Mouse (Mus musculus): ENCODE measurements around the gene Syt1. TPM values are rescaled to one million over a fixed set of nuclear protein-coding genes. Genes with fewer than 3 reads are reported as not detected.

The Syt1 gene
- polyA plus RNA-seq, 2 experiments from 2014 or later: not detected

GRCm38 (mm10) chr10:108506917-108507316 is 503.9 kb downstream of the Syt1 start:
- ATAC-seq: no peak

- no peak for ATAC-seq
These were observed 505.9 kb downstream of the Syt1 start for GRCm38 (mm10) chr10:108504925-108505324.

DNA sequence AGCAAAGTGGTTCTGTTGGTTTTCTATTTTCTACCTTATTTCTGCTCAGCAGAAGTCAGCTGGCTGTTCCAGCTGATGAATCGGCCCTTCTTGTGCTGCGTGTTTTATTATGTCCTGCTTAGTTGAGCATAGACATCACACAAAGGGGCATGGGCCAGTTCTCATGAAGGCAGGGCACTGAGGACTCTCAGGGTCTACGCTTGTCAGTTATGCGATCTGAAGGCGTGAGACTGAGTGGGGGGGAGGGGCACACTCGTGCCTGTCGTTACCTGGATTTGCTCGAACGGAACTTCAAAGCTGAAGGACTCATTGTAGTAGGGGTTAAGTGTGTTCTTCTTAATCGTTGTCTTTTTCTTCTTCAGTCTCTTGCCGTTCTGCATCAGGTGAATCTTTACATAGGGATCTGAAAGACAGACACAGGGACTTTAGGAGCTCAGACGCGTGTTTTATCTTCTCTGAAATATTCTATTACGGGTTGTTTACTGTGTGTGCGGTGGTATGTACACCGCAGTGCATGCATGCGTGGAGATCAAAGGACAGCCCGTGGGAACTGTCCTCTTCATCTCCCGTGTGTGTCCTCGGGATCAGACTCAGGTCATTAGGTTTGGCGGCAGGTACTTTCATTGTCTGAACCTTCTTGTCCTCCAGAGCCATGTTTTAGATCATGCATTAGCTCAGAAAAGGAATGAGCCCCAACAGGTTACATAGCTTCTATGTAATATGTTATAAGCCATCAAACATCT is 506.5 kb downstream of the Syt1 start:
- ATAC-seq: no peak

- no peak for ATAC-seq
These were observed 520.6 kb downstream of the Syt1 start for GRCm38 (mm10) chr10:108490231-108490630.

DNA sequence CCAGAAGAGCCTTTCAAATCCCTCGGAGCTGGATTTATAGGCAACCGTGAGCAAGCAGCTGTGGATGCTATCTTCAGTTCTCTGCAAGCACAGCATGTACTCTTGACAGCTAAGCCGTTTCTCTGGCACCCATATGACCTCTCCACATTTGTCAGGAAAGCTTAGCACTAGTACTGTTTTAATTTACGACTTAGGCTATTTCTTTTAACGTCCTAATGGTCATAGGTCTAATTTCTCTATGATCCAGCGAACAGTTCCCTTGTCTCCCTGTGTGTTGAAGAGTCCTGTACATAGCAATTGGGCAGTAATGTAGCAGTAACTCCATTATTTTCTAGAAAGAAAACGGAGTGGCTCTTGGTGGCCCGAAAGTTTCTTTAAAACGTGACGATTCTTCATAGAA is 526.8 kb downstream of the Syt1 start:
- ATAC-seq: no peak

- ATAC-seq: no peak
These were observed 530.5 kb downstream of the Syt1 start for GRCm38 (mm10) chr10:108480146-108480850.

DNA sequence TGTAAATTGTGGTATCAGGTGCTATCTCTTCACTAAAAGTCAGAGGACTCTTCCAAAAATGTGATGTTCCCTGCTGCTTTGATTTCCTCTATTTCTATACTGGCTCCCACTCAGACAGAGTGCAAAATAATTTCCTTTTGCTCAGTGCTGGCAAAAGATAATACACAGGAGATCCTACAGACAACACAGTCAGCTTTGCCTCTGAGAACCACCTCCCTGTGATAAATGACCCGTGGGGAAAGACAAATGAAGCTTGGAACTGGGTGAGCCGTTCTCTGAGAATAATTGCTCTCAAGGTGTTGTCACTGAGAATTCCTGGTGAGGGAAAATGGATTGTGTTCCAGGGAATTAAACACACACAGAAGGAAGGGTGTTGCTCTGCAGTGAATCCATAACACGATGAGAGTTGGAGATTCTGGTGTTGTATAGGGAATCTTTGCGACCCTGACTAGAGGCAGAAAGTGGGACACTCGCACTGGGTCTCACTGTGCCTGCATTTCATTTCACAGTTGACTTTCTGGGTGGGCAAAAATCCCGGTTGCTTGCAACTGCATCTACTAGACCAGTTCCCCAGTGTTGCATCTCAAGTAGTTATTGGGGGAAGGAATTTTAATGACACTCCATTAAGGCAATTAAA is 540.3 kb downstream of the Syt1 start:
- ATAC-seq: no peak

GRCm38 (mm10) chr10:108466539-108466938 is 544.2 kb downstream of the Syt1 start:
- ATAC-seq: no peak

DNA sequence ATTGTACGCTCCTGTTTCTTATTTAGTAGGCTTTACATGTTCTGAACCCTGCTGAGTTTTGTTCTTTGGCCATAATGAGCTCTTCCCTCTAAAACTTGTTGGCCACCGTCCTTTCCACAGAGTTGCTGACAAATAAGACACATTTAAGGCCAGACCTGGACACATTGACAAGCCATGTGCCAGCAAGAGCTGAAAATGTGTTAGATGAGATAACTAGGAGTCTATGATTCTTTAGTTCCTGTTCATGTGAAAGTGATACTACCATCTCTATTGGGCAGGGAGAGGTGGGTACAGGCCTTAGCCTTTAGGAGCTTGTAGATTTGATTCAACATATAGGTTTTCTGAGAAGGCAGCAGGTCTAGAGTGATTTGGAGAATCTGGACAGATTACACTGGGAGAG is 548.9 kb downstream of the Syt1 start:
- ATAC-seq: no peak

DNA sequence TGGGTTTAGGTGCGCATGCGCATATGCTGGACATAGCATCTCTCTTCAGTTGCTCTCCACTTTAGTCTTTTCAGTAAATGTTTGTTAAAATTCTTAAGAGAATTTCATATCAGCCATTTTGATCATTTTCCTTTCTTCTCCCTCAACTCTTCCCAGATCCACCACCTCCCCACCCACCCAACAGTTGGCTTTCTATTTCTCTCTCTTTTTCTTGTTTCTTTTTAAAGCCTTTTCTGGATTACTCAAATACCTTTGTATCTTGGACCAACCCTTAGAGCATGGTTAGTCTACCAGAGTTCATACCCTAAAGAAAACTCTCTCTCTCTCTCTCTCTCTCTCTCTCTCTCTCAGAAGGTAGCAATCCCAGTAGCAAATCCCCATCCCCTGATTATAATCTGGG is 553.7 kb downstream of the Syt1 start:
- ATAC-seq: no peak

- ATAC-seq: no peak
These were observed 554.9 kb downstream of the Syt1 start for GRCm38 (mm10) chr10:108455883-108456282.

- no peak for ATAC-seq
These were observed 555.6 kb downstream of the Syt1 start for GRCm38 (mm10) chr10:108455204-108455603.

DNA sequence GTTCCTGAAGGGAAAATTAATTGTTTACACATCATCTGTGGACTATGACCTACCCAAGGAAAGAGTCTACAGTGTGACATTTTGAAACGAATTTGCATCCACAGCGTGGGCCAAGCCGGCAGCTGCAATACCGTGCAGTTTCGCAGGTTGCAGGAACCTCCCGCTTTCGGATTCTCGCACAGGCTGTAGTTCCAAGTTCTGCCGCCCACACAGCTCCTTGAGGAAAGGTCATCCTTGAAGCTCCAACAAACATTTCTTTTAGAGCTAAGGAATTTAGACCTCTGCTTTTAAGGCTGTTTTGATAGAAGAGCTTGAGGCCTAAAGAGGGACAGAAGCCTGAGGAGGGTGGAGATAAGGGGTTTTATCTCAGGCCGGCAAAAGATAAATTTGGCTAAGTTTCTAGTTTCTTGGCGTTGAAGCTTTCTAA is 556.1 kb downstream of the Syt1 start:
- no peak for ATAC-seq

- no peak for ATAC-seq
These were observed 557.2 kb downstream of the Syt1 start for GRCm38 (mm10) chr10:108453561-108453960.

- no peak for ATAC-seq
These were observed 558.4 kb downstream of the Syt1 start for GRCm38 (mm10) chr10:108452421-108452820.

DNA sequence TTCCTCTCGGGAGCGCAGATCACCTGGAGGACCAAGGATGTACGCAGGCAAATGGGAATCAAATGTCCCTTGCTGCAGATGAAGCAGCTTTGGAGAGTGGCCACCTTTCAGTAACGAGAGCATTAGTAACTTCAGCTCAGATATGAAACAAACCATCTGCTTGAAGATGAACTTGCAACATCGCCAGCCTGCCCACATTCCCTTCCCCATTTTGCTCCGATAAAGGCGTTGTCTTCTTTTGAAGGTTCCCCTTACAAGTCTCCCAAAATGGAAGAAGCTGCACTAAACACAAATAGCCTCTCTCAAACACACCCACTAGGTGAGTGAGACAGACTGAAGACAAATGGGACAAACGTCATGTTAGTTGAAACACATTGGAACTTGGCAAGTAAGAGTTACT is 559.3 kb downstream of the Syt1 start:
- no peak for ATAC-seq

GRCm38 (mm10) chr10:108450401-108450800 is 560.4 kb downstream of the Syt1 start:
- no peak for ATAC-seq

DNA sequence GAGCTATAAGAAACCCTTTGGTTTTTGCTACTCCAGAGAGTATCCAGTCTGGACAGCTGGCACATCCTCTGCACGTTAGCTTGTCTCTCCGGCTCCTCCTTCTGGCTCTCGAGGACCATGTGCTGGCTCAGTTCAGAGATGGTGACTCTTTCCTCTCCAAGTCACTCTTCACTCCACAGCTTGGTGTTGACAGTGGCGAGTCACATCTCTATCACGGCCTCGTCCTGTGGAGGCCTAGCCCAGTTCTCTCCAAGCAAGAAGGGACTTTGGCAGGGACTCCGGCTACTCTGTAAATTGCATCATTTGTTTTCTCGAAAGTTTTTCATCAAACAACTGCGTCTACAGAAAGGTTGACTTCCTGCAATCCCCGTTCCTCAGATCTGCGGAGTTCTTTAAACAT is 562.4 kb downstream of the Syt1 start:
- no peak for ATAC-seq

Data from CD4-positive, CD25-positive, alpha-beta regulatory T cell, adult 4 months (primary cell).